In genomic region chr9:89841866-89842775, GRCm38 (mm10) we compare ENCODE assay signal across 10 mouse cellular contexts.
DNase-seq lines count a peak whose midpoint lies in the region; TF ChIP-seq lines count a peak whose summit lies in the region.
"Had no signal": no experiment of that assay in that cellular context is flagged by ENCODE, and none has a peak within 500 bp of the region (broad histone marks: within the 10 kb centered on the region; RNA-seq: fewer than 3 reads in every experiment).

No protein-coding gene starts in this region.

- peak overlapping the region; percentile 22; the same call in 1 of the 2 replicates for H3K4me3 ChIP-seq in spleen, adult 2 months (ENCODE audit: extremely low read depth, insufficient read depth, insufficient read length)
- H3K4me3 ChIP-seq: embryonic facial prominence, embryonic 12.5 days; intestine, embryonic 15.5 days had no signal

- H3K27ac ChIP-seq in spleen, adult 2 months (ENCODE audit: insufficient read depth, low read length): peak overlapping the region; percentile 86
- H3K27ac ChIP-seq: embryonic facial prominence, embryonic 12.5 days; intestine, embryonic 15.5 days had no signal

- H3K4me1 ChIP-seq in spleen, adult 2 months (ENCODE audit: control insufficient read depth, insufficient read depth, insufficient read length): peaks cover 18% of the 10 kb centered on the region; the same call in 1 of the 2 replicates
- H3K4me1 ChIP-seq: embryonic facial prominence, embryonic 12.5 days; intestine, embryonic 15.5 days had no signal

- H3K36me3 ChIP-seq in spleen, adult 2 months (ENCODE audit: control insufficient read depth, insufficient read depth, low read length): no peaks in the 10 kb centered on the region
- H3K36me3 ChIP-seq: embryonic facial prominence, embryonic 12.5 days; intestine, embryonic 15.5 days had no signal

- no peak for TF ChIP-seq CTCF in spleen, adult 2 months (IDR thresholded peaks at IDR 0.05; ENCODE audit: extremely low read depth, insufficient read depth, insufficient read length, insufficient replicate concordance)

- 64% methylated on average over 12 of the region's 12 CpGs for WGBS in spleen, adult 2 months

- DNase-seq in ovary, adult 18-20 months (ENCODE audit: low spot score): peak; percentile 13
- no peak for DNase-seq in ovary, postnatal 10 days (ENCODE audit: low spot score)
- peak; percentile 10 to 20 for DNase-seq in heart, postnatal 14 days
- peak; percentile 29 for DNase-seq in left cerebral cortex, postnatal 4 days
- DNase-seq in spleen, adult 2 months (ENCODE audit: low read depth in 1 of 2, low spot score in 2 of 2): peak in 1 of 2 experiments; percentile 67
- DNase-seq in embryo, embryonic 9.5 days (ENCODE audit: extremely low spot score): no peak
- no peak for DNase-seq in thymus, adult 18-20 months
- no peak for DNase-seq in ovary, postnatal 14 days (ENCODE audit: low spot score)

- TF ChIP-seq POLR2A in spleen, adult 2 months (IDR thresholded peaks at IDR 0.05; ENCODE audit: low read depth, low read length): no peak

- intact Hi-C loops in heart, postnatal 14 days (cut with DNase I): no loop called here
- intact Hi-C loops in left cerebral cortex, postnatal 4 days (cut with DNase I): no loop called here

- no peaks in the 10 kb centered on the region for H3K27me3 ChIP-seq in spleen, adult 2 months (ENCODE audit: control insufficient read depth, insufficient read depth, low read length)
- H3K27me3 ChIP-seq: embryonic facial prominence, embryonic 12.5 days; intestine, embryonic 15.5 days had no signal

Comparison
In these comparisons a context has a peak if more than half of its experiments do, and no peak if none do; other contexts are left out.
1. DNase-seq: peak in ovary, adult 18-20 months (single experiment), heart, postnatal 14 days (2 of 2) and left cerebral cortex, postnatal 4 days (single experiment); none in ovary, postnatal 10 days (single experiment), embryo, embryonic 9.5 days (single experiment), thymus, adult 18-20 months (0 of 2) and ovary, postnatal 14 days (single experiment).